Mouse (Mus musculus) embryonic fibroblast, embryonic 13.5 days (primary cell): ENCODE measurements at regions not wholly inside any gene's neighbourhood (a gene's known extent, or its start where the extent isn't known, plus 50 kb on each side); places are given as distances from the start of the nearest gene placed in this dataset.

ENCODE experiments used
- H3K27ac ChIP-seq: 2 replicates; pipeline ENCODE4 v1.5.1; 2012; ENCODE audit warnings: low read length, control low read depth, inconsistent platforms; ENCODE audit not compliant: insufficient read depth
- H3K4me1 ChIP-seq: 2 replicates; pipeline ENCODE4 v1.6.1; 2011; ENCODE audit warnings: low read length; ENCODE audit not compliant: control insufficient read depth, insufficient read depth
- H3K4me3 ChIP-seq: 2 replicates; pipeline ENCODE4 v1.5.1; 2011; ENCODE audit warnings: mild to moderate bottlenecking, control low read depth, low read length; ENCODE audit not compliant: insufficient read depth
- CTCF ChIP-seq: IDR thresholded peaks from 2 replicates; pipeline ENCODE4 v1.5.1; 2011; ENCODE audit warnings: mild to moderate bottlenecking, control low read depth, low read length, moderate library complexity, borderline replicate concordance; ENCODE audit not compliant: insufficient read depth
- POLR2A ChIP-seq: IDR thresholded peaks from 2 replicates; pipeline ENCODE4 v1.6.1; 2011; ENCODE audit warnings: low read depth, mild to moderate bottlenecking, control low read depth, low read length, moderate library complexity

GRCm38 (mm10) chr9:43879969-43880396, 136.2 kb downstream of the Nectin1 start:
- H3K4me3 ChIP-seq, result peak overlapping the region; percentile 11
- no peak overlapping the region for H3K27ac ChIP-seq
- TF ChIP-seq POLR2A, result no peak
- TF ChIP-seq CTCF, result no peak
- H3K4me1 ChIP-seq, result 0 out of 2 replicates have a peak, but pooled peaks cover 4% of the 10 kb centered on the region

DNA sequence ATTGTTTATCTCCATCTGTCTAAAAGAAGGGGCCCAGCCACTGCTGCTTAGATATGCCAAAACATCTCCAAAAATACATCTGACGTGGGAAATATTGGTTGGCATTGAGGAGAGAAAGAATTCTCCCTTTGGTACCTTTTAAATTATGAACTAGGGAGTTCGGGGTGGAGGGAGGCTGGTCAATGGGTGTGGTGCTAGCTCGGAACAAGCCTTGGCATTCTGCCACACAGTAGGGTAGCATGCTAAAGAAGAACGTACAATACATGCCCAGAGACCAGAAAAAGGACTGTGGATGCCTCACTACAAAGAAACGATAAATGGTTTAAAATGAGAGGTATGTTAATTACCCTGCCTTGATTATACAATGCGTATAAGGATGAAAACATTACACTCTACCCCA, 149.3 kb downstream of the Nectin1 start:
- no peak overlapping the region for H3K4me3 ChIP-seq
- no peak overlapping the region for H3K27ac ChIP-seq
- TF ChIP-seq CTCF (no peak), POLR2A (no peak)
- H3K4me1 ChIP-seq, result no peaks in the 10 kb centered on the region

- Histone ChIP-seq H3K4me1 (no peaks in the 10 kb centered on the region), H3K27ac (no peak overlapping the region), H3K4me3 (no peak overlapping the region)
- no peak for TF ChIP-seq POLR2A
- TF ChIP-seq CTCF, result no peak
Measured at GRCm38 (mm10) chr9:43899239-43899638, 143.9 kb upstream of the Thy1 start.

- TF ChIP-seq POLR2A (no peak), CTCF (no peak)
- Histone ChIP-seq H3K27ac (no peak overlapping the region), H3K4me1 (no peaks in the 10 kb centered on the region), H3K4me3 (no peak overlapping the region)
Measured at GRCm38 (mm10) chr9:43908325-43908724, 134.9 kb upstream of the Thy1 start.

- TF ChIP-seq CTCF, result no peak
- no peak for TF ChIP-seq POLR2A
- Histone ChIP-seq H3K4me3 (no peak overlapping the region), H3K4me1 (peaks cover 2% of the 10 kb centered on the region; the same call in 1 of the 2 replicates), H3K27ac (no peak overlapping the region)
Measured at GRCm38 (mm10) chr9:43915015-43915414, 128.2 kb upstream of the Thy1 start.

- TF ChIP-seq CTCF, result no peak
- TF ChIP-seq POLR2A, result no peak
- H3K4me3 ChIP-seq, result no peak overlapping the region
- H3K27ac ChIP-seq, result no peak overlapping the region
- peaks cover 2% of the 10 kb centered on the region; the same call in 1 of the 2 replicates for H3K4me1 ChIP-seq
Measured at GRCm38 (mm10) chr9:43917467-43917866, 125.7 kb upstream of the Thy1 start.

- Histone ChIP-seq H3K27ac (no peak overlapping the region), H3K4me3 (no peak overlapping the region), H3K4me1 (peaks cover 2% of the 10 kb centered on the region; the same call in 1 of the 2 replicates)
- TF ChIP-seq CTCF (no peak), POLR2A (no peak)
Measured at GRCm38 (mm10) chr9:43919010-43919409, 124.2 kb upstream of the Thy1 start.

DNA sequence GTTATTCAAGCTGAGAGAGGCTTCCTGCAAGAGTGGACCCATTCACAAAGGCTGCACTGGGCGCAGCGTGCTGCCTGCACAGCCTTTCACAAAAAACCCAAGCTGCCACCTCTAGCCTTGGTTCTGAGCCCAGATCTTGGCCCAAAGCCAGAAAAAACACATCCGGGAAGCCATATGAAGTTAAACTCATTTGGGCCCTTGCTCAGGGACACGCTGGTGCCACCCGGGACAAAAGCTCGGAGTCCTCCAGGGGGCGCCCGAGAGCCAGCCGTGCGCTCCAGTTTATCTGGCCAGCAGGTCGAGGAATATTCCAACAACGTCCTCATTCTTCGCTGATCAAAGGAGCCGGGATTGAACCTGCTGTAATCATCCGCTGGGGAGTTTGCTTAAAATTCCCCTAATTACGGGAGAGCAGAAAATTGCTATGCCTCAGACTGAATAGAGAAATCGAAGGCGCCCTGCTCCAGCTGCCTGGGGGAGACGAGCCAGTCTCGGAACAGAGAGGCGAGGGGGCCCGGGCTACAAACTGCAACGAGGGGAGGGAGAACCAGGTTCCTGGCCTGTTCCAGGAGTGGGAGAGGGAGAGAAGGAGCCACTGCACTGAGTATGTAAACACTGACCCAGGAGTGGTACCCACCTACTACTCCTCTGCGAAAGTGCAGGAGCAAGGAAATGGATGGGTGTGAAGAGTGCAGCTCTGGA, 123.0 kb upstream of the Thy1 start:
- H3K4me1 ChIP-seq, result peaks cover 2% of the 10 kb centered on the region; the same call in 1 of the 2 replicates
- H3K27ac ChIP-seq, result no peak overlapping the region
- H3K4me3 ChIP-seq, result no peak overlapping the region
- TF ChIP-seq POLR2A (no peak), CTCF (peak; percentile 51)

- Histone ChIP-seq H3K4me3 (no peak overlapping the region), H3K27ac (no peak overlapping the region), H3K4me1 (peaks cover 2% of the 10 kb centered on the region; the same call in 1 of the 2 replicates)
- TF ChIP-seq POLR2A (no peak), CTCF (no peak)
Measured at GRCm38 (mm10) chr9:43922231-43922630, 121.0 kb upstream of the Thy1 start.

DNA sequence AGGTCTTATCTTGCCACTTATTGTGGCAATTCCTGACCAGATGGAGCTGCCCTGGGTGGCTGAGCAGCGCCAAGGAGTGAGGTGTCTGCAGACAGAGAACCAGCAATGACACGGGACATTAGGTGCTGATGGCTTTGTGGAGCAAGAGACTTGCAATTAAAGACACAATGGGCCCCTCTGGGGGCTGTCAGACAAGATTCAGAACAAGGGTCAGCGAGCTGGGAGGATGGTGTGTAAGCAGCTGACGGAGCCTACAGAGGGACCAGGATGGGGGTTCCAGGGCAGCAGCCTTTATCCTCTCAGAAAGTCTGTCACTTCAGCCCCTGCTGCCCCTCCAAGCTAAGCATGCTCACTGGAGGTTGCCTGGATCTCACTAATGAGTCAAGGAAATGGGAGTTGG, 120.1 kb upstream of the Thy1 start:
- Histone ChIP-seq H3K4me3 (no peak overlapping the region), H3K27ac (no peak overlapping the region), H3K4me1 (peaks cover 2% of the 10 kb centered on the region; the same call in 1 of the 2 replicates)
- no peak for TF ChIP-seq POLR2A
- TF ChIP-seq CTCF, result no peak

GRCm38 (mm10) chr9:43924795-43925194, 118.4 kb upstream of the Thy1 start:
- TF ChIP-seq POLR2A (no peak), CTCF (no peak)
- Histone ChIP-seq H3K27ac (no peak overlapping the region), H3K4me1 (peaks cover 6% of the 10 kb centered on the region; the same call in 1 of the 2 replicates), H3K4me3 (no peak overlapping the region)
